Mouse (Mus musculus): ENCODE measurements around the gene Ahnak2. TPM values are rescaled to one million over a fixed set of nuclear protein-coding genes. Genes with fewer than 3 reads are reported as not detected.
"Not testable (repeated sequence)": the region's sequence is repeated elsewhere in the genome, so short reads cannot be mapped to it uniquely, and the experiment has no call there.

Gene Ahnak2
- polyA plus RNA-seq, 1 experiment from 2014 or later = 0.61 TPM

DNA sequence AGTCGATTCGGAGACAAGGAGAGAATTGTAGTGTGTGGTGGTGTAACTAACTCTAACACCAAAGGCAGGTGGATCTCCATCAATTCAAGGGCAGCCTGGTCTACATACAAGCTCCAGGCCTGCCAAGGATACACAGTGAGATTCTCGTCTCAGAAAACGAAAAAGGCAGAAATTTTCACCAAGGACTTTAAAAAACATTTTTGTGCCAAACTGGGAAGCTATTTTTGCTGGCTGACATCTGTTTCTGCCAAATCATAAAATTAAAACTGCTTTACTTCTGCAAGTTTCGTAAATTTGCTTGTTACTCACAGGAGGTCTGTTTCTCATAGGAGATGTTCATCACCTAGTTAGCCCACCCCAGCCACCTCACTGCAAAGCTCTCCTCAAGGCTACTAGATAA is 23.4 kb upstream of the Ahnak2 start:
- peaks cover 16% of the 10 kb centered on the region for H3K36me3 ChIP-seq (ENCODE audit: control insufficient read depth, insufficient read depth, low read length)
- no peak overlapping the region for H3K4me2 ChIP-seq (ENCODE audit: low read depth)
- H3K27me3 ChIP-seq (ENCODE audit: control insufficient read depth, insufficient read depth, low read length) = no peaks in the 10 kb centered on the region
- no peak overlapping the region for H3K27ac ChIP-seq (ENCODE audit: low read depth, low read length)
- 0 out of 2 replicates have a peak overlapping the region, but pooled peaks have one; percentile 10 for H3K9ac ChIP-seq (ENCODE audit: low read length)
- no peaks in the 10 kb centered on the region for H3K9me3 ChIP-seq (ENCODE audit: control insufficient read depth, low read length)
- no peak overlapping the region for H3K4me3 ChIP-seq (ENCODE audit: low read depth, low read length)
- H3K4me1 ChIP-seq (ENCODE audit: control insufficient read depth, insufficient read depth, low read length) = peaks cover 20% of the 10 kb centered on the region
- no peak for ATAC-seq (ENCODE audit: insufficient read depth, low FRiP score, low TSS enrichment)
- DNase-seq (ENCODE audit: low spot score) = peak; percentile 4
- 96% methylated on average over 5 of the region's 5 CpGs for WGBS

DNA sequence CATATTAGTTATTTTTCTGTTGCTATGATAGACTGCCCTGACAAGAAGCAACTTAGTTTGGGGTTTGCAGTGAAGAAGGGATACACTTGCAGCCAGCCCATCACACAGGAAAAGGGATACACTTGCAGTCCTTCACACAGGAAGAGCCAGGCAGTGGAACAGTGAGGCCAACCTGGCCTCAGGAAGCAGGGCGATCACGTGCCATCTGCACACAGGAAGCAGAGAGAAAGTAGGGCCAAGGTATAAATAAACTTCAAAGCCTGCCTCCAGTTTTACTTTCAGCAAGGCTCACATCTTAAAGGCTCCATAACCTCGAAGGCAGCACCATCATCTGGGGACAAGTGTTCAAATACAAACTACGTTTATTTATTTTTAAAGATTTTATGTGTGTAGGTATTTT is 20.8 kb upstream of the Ahnak2 start:
- Histone ChIP-seq H3K4me3 (ENCODE audit: low read depth, low read length) (no peak overlapping the region), H3K9me3 (ENCODE audit: control insufficient read depth, low read length) (no peaks in the 10 kb centered on the region), H3K27me3 (ENCODE audit: control insufficient read depth, insufficient read depth, low read length) (no peaks in the 10 kb centered on the region), H3K9ac (ENCODE audit: low read length) (no peak overlapping the region), H3K4me2 (ENCODE audit: low read depth) (no peak overlapping the region), H3K36me3 (ENCODE audit: control insufficient read depth, insufficient read depth, low read length) (peaks cover 20% of the 10 kb centered on the region), H3K27ac (ENCODE audit: low read depth, low read length) (no peak overlapping the region), H3K4me1 (ENCODE audit: control insufficient read depth, insufficient read depth, low read length) (peaks cover 12% of the 10 kb centered on the region)
- DNase-seq (ENCODE audit: low spot score) (peak; percentile 1), ATAC-seq (ENCODE audit: insufficient read depth, low FRiP score, low TSS enrichment) (no peak)
- WGBS = 89% methylated on average over 4 of the region's 4 CpGs

GRCm38 (mm10) chr12:112822676-112823075 is 20.2 kb upstream of the Ahnak2 start:
- ATAC-seq (ENCODE audit: insufficient read depth, low FRiP score, low TSS enrichment) (no peak), DNase-seq (ENCODE audit: low spot score) (peak; percentile 2)
- peaks cover 18% of the 10 kb centered on the region for H3K36me3 ChIP-seq (ENCODE audit: control insufficient read depth, insufficient read depth, low read length)
- no peaks in the 10 kb centered on the region for H3K27me3 ChIP-seq (ENCODE audit: control insufficient read depth, insufficient read depth, low read length)
- no peak overlapping the region for H3K27ac ChIP-seq (ENCODE audit: low read depth, low read length)
- no peak overlapping the region for H3K9ac ChIP-seq (ENCODE audit: low read length)
- no peak overlapping the region for H3K4me3 ChIP-seq (ENCODE audit: low read depth, low read length)
- H3K4me1 ChIP-seq (ENCODE audit: control insufficient read depth, insufficient read depth, low read length) = peaks cover 6% of the 10 kb centered on the region
- WGBS = 88% methylated on average over 2 of the region's 2 CpGs
- H3K9me3 ChIP-seq (ENCODE audit: control insufficient read depth, low read length) = no peaks in the 10 kb centered on the region
- no peak overlapping the region for H3K4me2 ChIP-seq (ENCODE audit: low read depth)

GRCm38 (mm10) chr12:112821974-112822373 is 19.5 kb upstream of the Ahnak2 start:
- Histone ChIP-seq H3K36me3 (ENCODE audit: control insufficient read depth, insufficient read depth, low read length) (peaks cover 13% of the 10 kb centered on the region), H3K4me1 (ENCODE audit: control insufficient read depth, insufficient read depth, low read length) (no peaks in the 10 kb centered on the region), H3K27me3 (ENCODE audit: control insufficient read depth, insufficient read depth, low read length) (no peaks in the 10 kb centered on the region), H3K4me3 (ENCODE audit: low read depth, low read length) (no peak overlapping the region), H3K9me3 (ENCODE audit: control insufficient read depth, low read length) (no peaks in the 10 kb centered on the region), H3K9ac (ENCODE audit: low read length) (no peak overlapping the region), H3K4me2 (ENCODE audit: low read depth) (no peak overlapping the region), H3K27ac (ENCODE audit: low read depth, low read length) (no peak overlapping the region)
- ATAC-seq (ENCODE audit: insufficient read depth, low FRiP score, low TSS enrichment) = no peak
- DNase-seq (ENCODE audit: low spot score) = no peak
- 85% methylated on average over 4 of the region's 4 CpGs for WGBS

DNA sequence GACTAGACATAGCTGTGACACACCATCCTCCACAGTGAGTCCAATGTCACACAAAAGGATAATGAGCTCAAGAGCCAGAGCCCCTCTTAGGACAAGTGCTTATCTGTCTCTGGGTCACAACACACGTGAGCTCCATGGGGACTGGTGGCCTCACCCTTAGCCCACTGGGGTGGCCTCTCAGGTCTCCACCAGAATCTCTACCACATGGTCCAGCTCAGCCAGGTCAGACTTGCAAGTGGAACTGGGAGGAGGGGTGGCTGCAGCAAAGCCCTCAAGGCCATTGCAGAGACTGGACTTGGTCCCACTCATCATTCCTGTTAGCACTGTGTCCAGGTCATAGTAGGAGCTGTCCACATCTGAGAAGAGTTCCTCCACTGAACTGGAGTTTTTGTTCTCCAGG is 18.8 kb upstream of the Ahnak2 start:
- Histone ChIP-seq H3K4me3 (ENCODE audit: low read depth, low read length) (no peak overlapping the region), H3K4me2 (ENCODE audit: low read depth) (no peak overlapping the region), H3K9me3 (ENCODE audit: control insufficient read depth, low read length) (no peaks in the 10 kb centered on the region), H3K27me3 (ENCODE audit: control insufficient read depth, insufficient read depth, low read length) (no peaks in the 10 kb centered on the region), H3K4me1 (ENCODE audit: control insufficient read depth, insufficient read depth, low read length) (no peaks in the 10 kb centered on the region), H3K9ac (ENCODE audit: low read length) (no peak overlapping the region), H3K36me3 (ENCODE audit: control insufficient read depth, insufficient read depth, low read length) (peaks cover 11% of the 10 kb centered on the region), H3K27ac (ENCODE audit: low read depth, low read length) (no peak overlapping the region)
- no peak for DNase-seq (ENCODE audit: low spot score)
- ATAC-seq (ENCODE audit: insufficient read depth, low FRiP score, low TSS enrichment) = no peak
- 69% methylated on average over 1 of the region's 1 CpGs for WGBS

DNA sequence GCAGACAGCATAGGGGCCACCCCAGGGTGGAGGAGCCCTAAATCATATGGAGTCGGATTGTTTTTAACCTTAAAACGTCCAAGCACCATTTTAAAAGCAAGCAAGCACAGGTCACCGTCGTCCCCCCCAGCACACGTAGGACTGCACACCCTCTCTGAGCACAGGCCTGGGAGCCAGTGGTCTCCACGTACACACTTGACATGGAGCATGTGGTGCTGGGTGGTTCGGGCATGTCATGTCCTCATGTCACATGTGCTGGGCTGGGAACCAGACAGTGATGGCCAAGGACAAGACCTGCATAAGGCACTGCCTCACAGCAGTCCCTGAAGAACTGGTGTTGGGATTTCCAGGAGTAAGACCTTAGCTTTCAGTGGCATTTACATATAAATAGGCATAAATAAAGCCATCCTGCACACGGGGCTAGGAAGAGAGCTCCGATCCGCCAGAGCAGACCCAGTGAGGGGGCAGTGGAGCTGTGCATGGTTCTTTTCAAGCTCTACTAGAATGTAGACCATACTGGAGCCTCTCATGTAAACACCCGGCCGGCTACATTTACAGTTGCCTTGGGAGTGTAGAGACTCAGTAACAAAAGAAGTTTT is 18.0 kb upstream of the Ahnak2 start:
- no peaks in the 10 kb centered on the region for H3K9me3 ChIP-seq (ENCODE audit: control insufficient read depth, low read length)
- no peaks in the 10 kb centered on the region for H3K4me1 ChIP-seq (ENCODE audit: control insufficient read depth, insufficient read depth, low read length)
- peaks cover 11% of the 10 kb centered on the region for H3K36me3 ChIP-seq (ENCODE audit: control insufficient read depth, insufficient read depth, low read length)
- no peaks in the 10 kb centered on the region for H3K27me3 ChIP-seq (ENCODE audit: control insufficient read depth, insufficient read depth, low read length)
- no peak overlapping the region for H3K9ac ChIP-seq (ENCODE audit: low read length)
- no peak overlapping the region for H3K27ac ChIP-seq (ENCODE audit: low read depth, low read length)
- ATAC-seq (ENCODE audit: insufficient read depth, low FRiP score, low TSS enrichment) (no peak), DNase-seq (ENCODE audit: low spot score) (no peak)
- no peak overlapping the region for H3K4me2 ChIP-seq (ENCODE audit: low read depth)
- no peak overlapping the region for H3K4me3 ChIP-seq (ENCODE audit: low read depth, low read length)
- 84% methylated on average over 12 of the region's 12 CpGs for WGBS

GRCm38 (mm10) chr12:112819057-112819662 is 16.7 kb upstream of the Ahnak2 start:
- Histone ChIP-seq H3K4me1 (ENCODE audit: control insufficient read depth, insufficient read depth, low read length) (no peaks in the 10 kb centered on the region), H3K36me3 (ENCODE audit: control insufficient read depth, insufficient read depth, low read length) (peaks cover 14% of the 10 kb centered on the region), H3K27me3 (ENCODE audit: control insufficient read depth, insufficient read depth, low read length) (no peaks in the 10 kb centered on the region), H3K4me3 (ENCODE audit: low read depth, low read length) (no peak overlapping the region), H3K9me3 (ENCODE audit: control insufficient read depth, low read length) (no peaks in the 10 kb centered on the region), H3K27ac (ENCODE audit: low read depth, low read length) (no peak overlapping the region), H3K4me2 (ENCODE audit: low read depth) (no peak overlapping the region), H3K9ac (ENCODE audit: low read length) (no peak overlapping the region)
- 90% methylated on average over 8 of the region's 8 CpGs for WGBS
- DNase-seq (ENCODE audit: low spot score) (no peak), ATAC-seq (ENCODE audit: insufficient read depth, low FRiP score, low TSS enrichment) (no peak)

- H3K4me2 ChIP-seq (ENCODE audit: low read depth); H3K27ac ChIP-seq (ENCODE audit: low read depth, low read length); H3K9ac ChIP-seq (ENCODE audit: low read length); H3K9me3 ChIP-seq (ENCODE audit: control insufficient read depth, low read length); H3K4me1 ChIP-seq (ENCODE audit: control insufficient read depth, insufficient read depth, low read length); H3K4me3 ChIP-seq (ENCODE audit: low read depth, low read length); DNase-seq (ENCODE audit: low spot score); H3K27me3 ChIP-seq (ENCODE audit: control insufficient read depth, insufficient read depth, low read length); ATAC-seq (ENCODE audit: insufficient read depth, low FRiP score, low TSS enrichment): not testable (repeated sequence)
- WGBS = 86% methylated on average over 7 of the region's 7 CpGs
- peaks cover 14% of the 10 kb centered on the region for H3K36me3 ChIP-seq (ENCODE audit: control insufficient read depth, insufficient read depth, low read length)
These were observed 14.4 kb upstream of the Ahnak2 start for GRCm38 (mm10) chr12:112816866-112817265.

DNA sequence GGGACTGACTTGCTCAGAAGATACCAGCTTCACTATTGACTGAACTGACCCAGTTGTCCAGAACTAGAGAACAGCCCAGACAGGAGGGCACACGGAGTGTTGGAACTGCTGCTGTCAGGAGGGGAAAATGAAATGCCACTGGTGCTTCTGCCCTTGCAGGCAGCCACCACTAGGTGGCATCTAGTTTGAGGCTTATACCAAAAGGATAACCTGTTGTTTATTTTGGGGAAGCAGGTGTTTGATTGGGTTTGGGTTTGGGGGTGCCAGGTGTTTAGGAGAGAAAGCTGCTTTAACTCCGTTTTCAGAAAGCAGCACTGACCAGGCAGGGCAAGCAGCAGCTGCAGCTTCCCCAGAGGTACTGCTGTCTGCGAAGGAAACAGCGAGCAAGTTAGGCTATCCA is 13.8 kb upstream of the Ahnak2 start:
- DNase-seq (ENCODE audit: low spot score) (peak; percentile 44), ATAC-seq (ENCODE audit: insufficient read depth, low FRiP score, low TSS enrichment) (no peak)
- Histone ChIP-seq H3K9me3 (ENCODE audit: control insufficient read depth, low read length) (no peaks in the 10 kb centered on the region), H3K27ac (ENCODE audit: low read depth, low read length) (no peak overlapping the region), H3K4me2 (ENCODE audit: low read depth) (no peak overlapping the region), H3K4me1 (ENCODE audit: control insufficient read depth, insufficient read depth, low read length) (no peaks in the 10 kb centered on the region), H3K9ac (ENCODE audit: low read length) (no peak overlapping the region), H3K4me3 (ENCODE audit: low read depth, low read length) (no peak overlapping the region), H3K36me3 (ENCODE audit: control insufficient read depth, insufficient read depth, low read length) (peaks cover 9% of the 10 kb centered on the region), H3K27me3 (ENCODE audit: control insufficient read depth, insufficient read depth, low read length) (no peaks in the 10 kb centered on the region)
- WGBS = 59% methylated on average over 4 of the region's 4 CpGs
